Mouse (Mus musculus): Measurements from ENCODE around the gene Zfp60. TPM values are rescaled to one million over a fixed set of nuclear protein-coding genes. Genes with fewer than 3 reads are reported as not detected.

The Zfp60 gene
- 125 and 134 TPM in 2 replicates for polyA plus RNA-seq (2015; fragmentation: Nextera tagmentation; extraction: Ambion mirVana)

GRCm38 (mm10) chr7:27731281-27731883, at the start of gene Zfp60:
Gene Zfp60 (plus strand): TSS chr7:27731389.
- peak; percentile 92 for ATAC-seq (ENCODE audit: low FRiP score)
- under 1% methylated on average over 35 of the region's 35 CpGs for WGBS
- no peaks in the 10 kb centered on the region for H3K36me3 ChIP-seq
- H3K27ac ChIP-seq, result peak within 1 kb of the TSS; percentile 98
- H3K4me2 ChIP-seq, result peak within 1 kb of the TSS; percentile 67
- H3K4me3 ChIP-seq, result peak within 1 kb of the TSS; percentile 70
- H3K9me3 ChIP-seq, result no peaks in the 10 kb centered on the region
- H3K4me1 ChIP-seq (replicated peaks), result peaks cover 41% of the 10 kb centered on the region
- H3K9ac ChIP-seq, result peak within 1 kb of the TSS; percentile 91
- no peaks in the 10 kb centered on the region for H3K27me3 ChIP-seq

- peaks cover 2% of the 10 kb centered on the region; the same call in 1 of the 2 replicates for H3K27me3 ChIP-seq
- WGBS, result 76% methylated on average over 2 of the region's 2 CpGs
- no peak for ATAC-seq (ENCODE audit: low FRiP score)
These were observed 48.0 kb upstream of the Zfp60 start for GRCm38 (mm10) chr7:27683218-27683617.

GRCm38 (mm10) chr7:27685220-27685619, 46.0 kb upstream of the Zfp60 start:
- no peaks in the 10 kb centered on the region for H3K36me3 ChIP-seq
- H3K4me2 ChIP-seq, result peak overlapping the region; percentile 45
- peak overlapping the region; percentile 43; the same call in 1 of the 2 replicates for H3K9ac ChIP-seq
- H3K4me3 ChIP-seq, result peak overlapping the region; percentile 15; the same call in 1 of the 2 replicates
- peaks cover 2% of the 10 kb centered on the region; the same call in 1 of the 2 replicates for H3K27me3 ChIP-seq
- no peak overlapping the region for H3K27ac ChIP-seq
- no peak for ATAC-seq (ENCODE audit: low FRiP score)
- peaks cover 18% of the 10 kb centered on the region for H3K4me1 ChIP-seq (replicated peaks)
- WGBS, result 51% methylated on average over 5 of the region's 5 CpGs
- H3K9me3 ChIP-seq, result no peaks in the 10 kb centered on the region

More at GRCm38 (mm10) chr7:27683218-27683617, 48.0 kb upstream of the Zfp60 start:
- Histone ChIP-seq H3K4me1 (replicated peaks) (peaks cover 6% of the 10 kb centered on the region), H3K4me3 (no peak overlapping the region), H3K4me2 (no peak overlapping the region), H3K36me3 (no peaks in the 10 kb centered on the region), H3K9ac (no peak overlapping the region), H3K9me3 (no peaks in the 10 kb centered on the region), H3K27ac (no peak overlapping the region)

GRCm38 (mm10) chr7:27685681-27686080, 45.5 kb upstream of the Zfp60 start:
- Histone ChIP-seq H3K27ac (no peak overlapping the region), H3K9ac (peak overlapping the region; percentile 43; the same call in 1 of the 2 replicates), H3K36me3 (no peaks in the 10 kb centered on the region), H3K4me3 (peak overlapping the region; percentile 15; the same call in 1 of the 2 replicates), H3K4me1 (replicated peaks) (peaks cover 18% of the 10 kb centered on the region), H3K4me2 (peak overlapping the region; percentile 45), H3K27me3 (peaks cover 2% of the 10 kb centered on the region; the same call in 1 of the 2 replicates), H3K9me3 (no peaks in the 10 kb centered on the region)
- 2% methylated on average over 6 of the region's 6 CpGs for WGBS
- no peak for ATAC-seq (ENCODE audit: low FRiP score)

- Histone ChIP-seq H3K4me3 (no peak overlapping the region), H3K27me3 (peaks cover 2% of the 10 kb centered on the region; the same call in 1 of the 2 replicates), H3K4me2 (no peak overlapping the region), H3K36me3 (no peaks in the 10 kb centered on the region), H3K4me1 (replicated peaks) (peaks cover 18% of the 10 kb centered on the region), H3K9ac (no peak overlapping the region), H3K27ac (no peak overlapping the region), H3K9me3 (no peaks in the 10 kb centered on the region)
- WGBS, result 83% methylated on average over 1 of the region's 1 CpGs
- ATAC-seq (ENCODE audit: low FRiP score), result no peak
These were observed 44.1 kb upstream of the Zfp60 start for GRCm38 (mm10) chr7:27687043-27687442.

GRCm38 (mm10) chr7:27687836-27688235, 43.4 kb upstream of the Zfp60 start:
- 75% methylated on average over 3 of the region's 3 CpGs for WGBS
- 0 out of 2 replicates have a peak overlapping the region, but pooled peaks have one; percentile 79 for H3K9ac ChIP-seq
- no peaks in the 10 kb centered on the region for H3K36me3 ChIP-seq
- peak overlapping the region; percentile 76 for H3K4me2 ChIP-seq
- H3K9me3 ChIP-seq, result no peaks in the 10 kb centered on the region
- H3K4me1 ChIP-seq (replicated peaks), result peaks cover 18% of the 10 kb centered on the region
- H3K27me3 ChIP-seq, result peaks cover 2% of the 10 kb centered on the region; the same call in 1 of the 2 replicates
- 0 out of 2 replicates have a peak overlapping the region, but pooled peaks have one; percentile 50 for H3K4me3 ChIP-seq
- ATAC-seq (ENCODE audit: low FRiP score), result no peak
- no peak overlapping the region for H3K27ac ChIP-seq

- ATAC-seq (ENCODE audit: low FRiP score), result no peak
- H3K9me3 ChIP-seq, result no peaks in the 10 kb centered on the region
- H3K4me1 ChIP-seq (replicated peaks), result peaks cover 18% of the 10 kb centered on the region
- peaks cover 2% of the 10 kb centered on the region; the same call in 1 of the 2 replicates for H3K27me3 ChIP-seq
- H3K27ac ChIP-seq, result peak overlapping the region; percentile 88
- peak overlapping the region; percentile 50 for H3K4me3 ChIP-seq
- H3K4me2 ChIP-seq, result peak overlapping the region; percentile 76
- WGBS, result 35% methylated on average over 14 of the region's 14 CpGs
- peak overlapping the region; percentile 79 for H3K9ac ChIP-seq
- no peaks in the 10 kb centered on the region for H3K36me3 ChIP-seq
These were observed 42.9 kb upstream of the Zfp60 start for GRCm38 (mm10) chr7:27688246-27688788.

- Histone ChIP-seq H3K4me3 (peak within 1 kb of the TSS; percentile 50), H3K27ac (peak within 1 kb of the TSS; percentile 88), H3K27me3 (peaks cover 2% of the 10 kb centered on the region; the same call in 1 of the 2 replicates), H3K36me3 (0 out of 2 replicates have a peak, but pooled peaks cover 2% of the 10 kb centered on the region), H3K4me2 (peak within 1 kb of the TSS; percentile 76), H3K9ac (peak within 1 kb of the TSS; percentile 79), H3K4me1 (replicated peaks) (peaks cover 18% of the 10 kb centered on the region), H3K9me3 (no peaks in the 10 kb centered on the region)
- under 1% methylated on average over 19 of the region's 19 CpGs for WGBS
- peak; percentile 98 for ATAC-seq (ENCODE audit: low FRiP score)
These were observed 42.2 kb upstream of the Zfp60 start, which contains the start of gene Zfp607b for GRCm38 (mm10) chr7:27688815-27689612. Gene Zfp607b (plus strand): TSS chr7:27689340.

- no peak overlapping the region for H3K4me2 ChIP-seq
- 45% methylated on average over 5 of the region's 5 CpGs for WGBS
- no peaks in the 10 kb centered on the region for H3K9me3 ChIP-seq
- H3K4me1 ChIP-seq (replicated peaks), result peaks cover 15% of the 10 kb centered on the region
- no peak for ATAC-seq (ENCODE audit: low FRiP score)
- peaks cover 11% of the 10 kb centered on the region for H3K36me3 ChIP-seq
- H3K27ac ChIP-seq, result no peak overlapping the region
- no peaks in the 10 kb centered on the region for H3K27me3 ChIP-seq
- H3K4me3 ChIP-seq, result no peak overlapping the region
- no peak overlapping the region for H3K9ac ChIP-seq
These were observed 40.1 kb upstream of the Zfp60 start for GRCm38 (mm10) chr7:27691076-27691475.

GRCm38 (mm10) chr7:27696711-27697110, 34.5 kb upstream of the Zfp60 start:
- peaks cover 33% of the 10 kb centered on the region for H3K36me3 ChIP-seq
- no peak overlapping the region for H3K4me3 ChIP-seq
- H3K4me2 ChIP-seq, result no peak overlapping the region
- WGBS, result 31% methylated on average over 3 of the region's 3 CpGs
- no peaks in the 10 kb centered on the region for H3K27me3 ChIP-seq
- H3K9ac ChIP-seq, result no peak overlapping the region
- H3K9me3 ChIP-seq, result no peaks in the 10 kb centered on the region
- ATAC-seq (ENCODE audit: low FRiP score), result no peak
- no peaks in the 10 kb centered on the region for H3K4me1 ChIP-seq (replicated peaks)
- H3K27ac ChIP-seq, result no peak overlapping the region

- ATAC-seq (ENCODE audit: low FRiP score), result no peak
- H3K4me3 ChIP-seq, result no peak overlapping the region
- no peak overlapping the region for H3K4me2 ChIP-seq
- no peaks in the 10 kb centered on the region for H3K27me3 ChIP-seq
- peaks cover 18% of the 10 kb centered on the region for H3K9me3 ChIP-seq
- no peak overlapping the region for H3K9ac ChIP-seq
- 84% methylated on average over 7 of the region's 7 CpGs for WGBS
- no peaks in the 10 kb centered on the region for H3K4me1 ChIP-seq (replicated peaks)
- H3K36me3 ChIP-seq, result peaks cover 7% of the 10 kb centered on the region; the same call in 1 of the 2 replicates
- H3K27ac ChIP-seq, result no peak overlapping the region
These were observed 20.8 kb upstream of the Zfp60 start for GRCm38 (mm10) chr7:27710402-27710801.

GRCm38 (mm10) chr7:27721951-27722350, 9.2 kb upstream of the Zfp60 start:
- no peaks in the 10 kb centered on the region for H3K36me3 ChIP-seq
- H3K9me3 ChIP-seq, result no peaks in the 10 kb centered on the region
- no peak overlapping the region for H3K4me3 ChIP-seq
- H3K4me2 ChIP-seq, result no peak overlapping the region
- H3K9ac ChIP-seq, result no peak overlapping the region
- no peak for ATAC-seq (ENCODE audit: low FRiP score)
- no peaks in the 10 kb centered on the region for H3K27me3 ChIP-seq
- 95% methylated on average over 8 of the region's 8 CpGs for WGBS
- no peak overlapping the region for H3K27ac ChIP-seq
- H3K4me1 ChIP-seq (replicated peaks), result no peaks in the 10 kb centered on the region

Data from hindbrain, embryonic 13.5 days (tissue).